Mouse (Mus musculus) liver, adult 2 months (tissue): ENCODE measurements around the gene Akr1a1.

Source experiments
- CTCF ChIP-seq: fragments of 200-500 bp; IDR thresholded peaks from 2 replicates; pipeline ENCODE4 v1.5.1; 2011; ENCODE audit warnings: low read depth, low read length, control low read depth
- POLR2A ChIP-seq: fragments of 200-500 bp; IDR thresholded peaks from 2 replicates; pipeline ENCODE4 v1.6.1; 2011; ENCODE audit warnings: low read length, control low read depth; ENCODE audit not compliant: insufficient read depth; ENCODE audit errors: extremely low read depth

DNA sequence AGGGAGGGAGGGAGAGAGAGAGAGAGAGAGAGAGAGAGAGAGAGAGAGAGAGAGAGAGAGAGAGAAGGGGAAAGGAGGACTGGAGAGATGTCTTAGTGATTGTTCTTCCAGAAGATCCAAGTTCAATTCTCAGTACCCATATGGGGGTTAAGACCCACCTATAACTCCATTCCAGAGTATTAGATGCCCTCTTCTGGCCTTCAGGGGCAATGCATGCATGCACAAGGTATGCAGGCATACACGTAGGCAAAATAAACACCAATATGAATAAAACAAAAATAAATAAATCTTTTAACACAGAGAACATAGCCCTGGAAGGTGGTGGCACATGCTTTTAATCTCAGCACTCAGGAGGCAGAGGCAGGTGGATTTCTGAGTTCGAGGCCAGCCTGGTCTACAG is 17.8 kb upstream of the Akr1a1 start:
- TF ChIP-seq POLR2A (no peak), CTCF (peak; percentile 36; the same call in 1 of the 2 replicates)
